Mouse (Mus musculus) liver, postnatal 0 days (tissue): ENCODE results near the gene Tmem205.

Experiments
- CTCF ChIP-seq: sonication (generic); IDR thresholded peaks from 2 replicates; pipeline ENCODE4 v1.5.1; 2016; ENCODE audit warnings: antibody characterized with exemption, low read depth
- EP300 ChIP-seq: IDR thresholded peaks from 2 replicates; pipeline ENCODE4 v1.6.1; 2016; ENCODE audit warnings: antibody characterized with exemption, low read depth, mild to moderate bottlenecking

GRCm38 (mm10) chr9:21955225-21955569 lies 27.8 kb upstream of the Tmem205 start:
- TF ChIP-seq CTCF (peak; percentile 65), EP300 (no peak)
